Mouse (Mus musculus) liver, embryonic 16.5 days (tissue): ENCODE results near the gene Arhgef16. TPM values are rescaled to one million over a fixed set of nuclear protein-coding genes. Genes with fewer than 3 reads are reported as not detected.
A peak's percentile ranks its signal among the peaks of the same experiment; 100 is the strongest.

Source experiments
- ATAC-seq: fragments of 200-750 bp; cut with Nextera tagmentation; 2 replicates; pipeline ENCODE4 v1.8.0; 2017; ENCODE audit warnings: low read depth, mild to moderate bottlenecking, moderate number of reproducible peaks, moderate library complexity
- H3K27ac ChIP-seq: fragments of 300-500 bp; sonication (generic); 2 replicates; pipeline ENCODE4 v1.5.1; 2014; ENCODE audit warnings: mild to moderate bottlenecking, low read length
- H3K27me3 ChIP-seq: fragments of 300-500 bp; sonication (generic); 2 replicates; pipeline ENCODE4 v1.6.1; 2014; ENCODE audit warnings: low read depth, low read length, mixed read lengths; ENCODE audit not compliant: control insufficient read depth, insufficient read depth
- H3K36me3 ChIP-seq: fragments of 300-500 bp; sonication (generic); 2 replicates; pipeline ENCODE4 v1.6.1; 2014; ENCODE audit warnings: mild to moderate bottlenecking; ENCODE audit not compliant: control insufficient read depth, insufficient read depth
- H3K4me1 ChIP-seq: fragments of 300-500 bp; sonication (generic); 2 replicates; pipeline ENCODE4 v1.6.1; 2014; ENCODE audit warnings: low read depth, low read length, mixed read lengths; ENCODE audit not compliant: control insufficient read depth
- H3K4me2 ChIP-seq: fragments of 300-500 bp; sonication (generic); 2 replicates; pipeline ENCODE4 v1.6.1; 2014; ENCODE audit warnings: low read depth, low read length, mixed read lengths
- H3K4me3 ChIP-seq: fragments of 300-500 bp; sonication (generic); 2 replicates; pipeline ENCODE4 v1.5.1; 2014; ENCODE audit warnings: low read depth, mild to moderate bottlenecking, low read length
- H3K9ac ChIP-seq: fragments of 300-500 bp; sonication (generic); 2 replicates; pipeline ENCODE4 v1.6.1; 2014; ENCODE audit warnings: low read depth, low read length
- H3K9me3 ChIP-seq: fragments of 300-500 bp; sonication (generic); replicated peaks from 2 replicates; pipeline ENCODE4 v1.6.1; 2016; ENCODE audit warnings: low read length; ENCODE audit not compliant: control insufficient read depth
- WGBS: fragments of 180-500 bp; shearing (Covaris S2); extraction: QIAGEN DNeasy Blood & Tissue Kit; methylation state at CpG from one replicate; pipeline ENCODE4 v1.1.7; 2014; ENCODE audit not compliant: insufficient replicate concordance; 5-methylcytosine and 5-hydroxymethylcytosine counted together
- polyA plus RNA-seq: library from polyadenylated mRNA; unstranded; fragments of >200 nt; fragmentation: Nextera tagmentation; extraction: Ambion mirVana; gene quantifications from 2 replicates; pipeline ENCODE4 v1.2.1, GENCODE M21; 2015

Gene Arhgef16
- polyA plus RNA-seq: 5.0 and 5.4 TPM in 2 replicates

DNA sequence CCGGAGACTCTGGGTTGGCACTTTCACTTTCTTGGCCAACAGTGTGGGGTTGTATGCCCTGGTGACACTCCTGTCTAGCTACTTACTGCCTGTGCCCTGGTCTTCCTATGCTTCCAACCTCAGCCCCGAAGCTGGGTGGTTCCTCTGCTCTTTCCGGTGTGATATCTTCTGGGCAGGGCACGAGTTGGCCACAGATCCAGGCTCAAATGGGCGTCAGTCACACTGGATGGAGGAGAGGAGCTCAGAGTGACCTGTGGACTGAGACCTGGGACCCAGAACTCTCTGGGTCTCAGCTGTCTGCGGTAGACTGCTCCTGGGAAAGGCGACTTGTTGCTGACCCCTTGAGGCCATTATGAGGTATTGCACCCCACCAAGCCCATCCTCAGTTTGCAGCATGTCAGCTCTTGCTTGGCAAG is at the start of gene Arhgef16:
TSS of gene Arhgef16 (minus strand) at position 211 of the 416 bp plus-strand sequence.
- peak; percentile 50 for ATAC-seq
- Histone ChIP-seq H3K36me3 (no peaks in the 10 kb centered on the region), H3K9me3 (no peaks in the 10 kb centered on the region), H3K27me3 (peaks cover 24% of the 10 kb centered on the region), H3K9ac (no peak within 1 kb of the TSS), H3K4me2 (no peak within 1 kb of the TSS), H3K27ac (no peak within 1 kb of the TSS), H3K4me3 (no peak within 1 kb of the TSS), H3K4me1 (no peaks in the 10 kb centered on the region; the same call in 1 of the 2 replicates)
- 13% methylated on average over 7 of the region's 7 CpGs for WGBS

DNA sequence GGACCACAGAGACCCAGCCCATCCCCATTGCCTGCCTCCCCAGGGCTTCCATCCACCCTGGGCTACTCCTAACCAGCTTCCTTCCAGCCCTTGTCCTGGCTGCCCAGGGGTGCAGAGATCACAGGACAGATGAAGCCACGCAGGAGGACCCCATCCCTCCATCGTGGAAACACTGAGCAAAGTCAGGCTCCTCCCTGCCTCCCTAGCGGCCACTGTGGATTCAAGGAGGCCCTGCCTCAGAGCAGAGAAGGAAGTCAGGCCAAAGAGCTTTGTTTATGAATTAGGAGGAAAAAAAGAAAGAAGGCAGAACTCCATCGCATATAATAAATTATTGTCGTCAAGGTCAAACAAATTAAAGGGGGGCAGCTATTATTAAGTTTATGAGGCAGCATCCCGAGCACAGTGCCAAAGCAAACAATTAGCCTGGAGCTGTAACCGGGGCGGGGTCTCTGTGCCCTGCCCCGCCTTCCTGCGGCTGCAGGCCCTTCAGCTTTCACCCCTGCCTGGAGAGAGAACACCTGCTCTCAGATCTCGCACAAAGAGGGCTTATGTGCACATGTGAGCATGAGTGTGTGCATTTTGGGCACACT is 46.8 kb upstream of the Arhgef16 start:
- no peak for ATAC-seq
- Histone ChIP-seq H3K4me1 (no peaks in the 10 kb centered on the region), H3K4me2 (no peak overlapping the region), H3K9ac (no peak overlapping the region), H3K36me3 (no peaks in the 10 kb centered on the region), H3K27me3 (no peaks in the 10 kb centered on the region), H3K4me3 (no peak overlapping the region), H3K9me3 (no peaks in the 10 kb centered on the region), H3K27ac (no peak overlapping the region)
- WGBS: 49% methylated on average over 11 of the region's 11 CpGs

GRCm38 (mm10) chr4:154346731-154347522 is 45.5 kb upstream of the Arhgef16 start:
- no peak for ATAC-seq
- WGBS: 58% methylated on average over 19 of the region's 19 CpGs
- Histone ChIP-seq H3K4me2 (no peak overlapping the region), H3K4me1 (no peaks in the 10 kb centered on the region), H3K4me3 (no peak overlapping the region), H3K27me3 (no peaks in the 10 kb centered on the region), H3K27ac (no peak overlapping the region), H3K9me3 (no peaks in the 10 kb centered on the region), H3K9ac (no peak overlapping the region), H3K36me3 (no peaks in the 10 kb centered on the region)

- no peaks in the 10 kb centered on the region for H3K9me3 ChIP-seq
- no peak for ATAC-seq
These were observed 35.2 kb upstream of the Arhgef16 start for GRCm38 (mm10) chr4:154336650-154337049.

GRCm38 (mm10) chr4:154335761-154336160 is 34.3 kb upstream of the Arhgef16 start, which contains the start of gene B230104I21Rik:
Gene B230104I21Rik (plus strand): TSS chr4:154336127.
- Histone ChIP-seq H3K9me3 (no peaks in the 10 kb centered on the region), H3K4me3 (peak within 1 kb of the TSS; percentile 28; the same call in 1 of the 2 replicates), H3K4me1 (no peaks in the 10 kb centered on the region), H3K27me3 (no peaks in the 10 kb centered on the region), H3K27ac (no peak within 1 kb of the TSS), H3K36me3 (no peaks in the 10 kb centered on the region), H3K4me2 (peak within 1 kb of the TSS; percentile 41), H3K9ac (0 out of 2 replicates have a peak within 1 kb of the TSS, but pooled peaks have one; percentile 19)
- WGBS: 75% methylated on average over 12 of the region's 12 CpGs
- no peak for ATAC-seq

More at GRCm38 (mm10) chr4:154336650-154337049, 35.2 kb upstream of the Arhgef16 start:
- no peak overlapping the region for H3K4me2 ChIP-seq
- H3K4me1 ChIP-seq: no peaks in the 10 kb centered on the region
- no peak overlapping the region for H3K27ac ChIP-seq
- H3K4me3 ChIP-seq: no peak overlapping the region
- 49% methylated on average over 10 of the region's 10 CpGs for WGBS
- no peaks in the 10 kb centered on the region for H3K36me3 ChIP-seq
- H3K27me3 ChIP-seq: no peaks in the 10 kb centered on the region
- no peak overlapping the region for H3K9ac ChIP-seq

DNA sequence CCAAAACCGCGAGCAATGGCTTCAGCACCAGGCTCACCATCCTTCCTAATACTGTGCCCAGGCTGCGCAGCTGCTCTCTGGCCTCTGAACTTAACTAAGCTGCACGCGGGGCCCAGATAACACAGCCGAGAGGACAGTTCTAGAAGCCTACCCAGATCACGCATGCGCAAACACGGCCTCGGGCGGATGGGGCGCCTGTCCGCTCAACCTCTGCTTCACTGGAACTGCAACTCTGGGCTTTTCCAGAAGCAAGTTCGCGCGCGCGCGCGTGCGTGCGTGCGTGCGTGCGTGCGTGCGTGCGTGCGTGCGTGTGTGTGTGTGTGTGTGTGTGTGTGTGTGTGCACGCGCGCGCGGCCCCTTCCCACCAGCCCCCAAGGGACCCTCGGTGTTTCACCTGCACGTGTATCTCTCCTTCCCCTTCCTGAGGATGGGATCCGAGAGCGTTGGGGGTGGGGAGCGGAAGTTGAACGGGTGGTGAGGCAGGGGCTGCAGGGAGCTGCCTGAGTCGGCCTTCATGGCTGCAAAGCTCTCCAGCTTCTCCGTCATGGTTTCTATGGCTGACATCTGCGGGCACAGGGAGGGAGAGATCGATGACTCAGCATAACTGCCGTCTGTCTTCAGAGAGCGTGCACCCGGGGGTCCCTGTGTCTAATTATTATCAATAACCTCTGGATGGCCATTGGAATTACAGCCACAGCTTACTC is 33.4 kb upstream of the Arhgef16 start:
- Histone ChIP-seq H3K36me3 (no peaks in the 10 kb centered on the region), H3K9ac (0 out of 2 replicates have a peak overlapping the region, but pooled peaks have one; percentile 19), H3K4me2 (peak overlapping the region; percentile 41), H3K27ac (no peak overlapping the region), H3K4me3 (peak overlapping the region; percentile 28), H3K27me3 (no peaks in the 10 kb centered on the region), H3K9me3 (no peaks in the 10 kb centered on the region), H3K4me1 (no peaks in the 10 kb centered on the region)
- WGBS: 46% methylated on average over 48 of the region's 48 CpGs
- peak; percentile 57 for ATAC-seq

- Histone ChIP-seq H3K9ac (no peak overlapping the region), H3K4me3 (no peak overlapping the region), H3K4me1 (no peaks in the 10 kb centered on the region; the same call in 1 of the 2 replicates), H3K36me3 (no peaks in the 10 kb centered on the region), H3K27me3 (no peaks in the 10 kb centered on the region), H3K9me3 (no peaks in the 10 kb centered on the region), H3K27ac (no peak overlapping the region), H3K4me2 (no peak overlapping the region)
- 64% methylated on average over 8 of the region's 8 CpGs for WGBS
- no peak for ATAC-seq
These were observed 31.8 kb upstream of the Arhgef16 start for GRCm38 (mm10) chr4:154333300-154333699.

- Histone ChIP-seq H3K27me3 (no peaks in the 10 kb centered on the region), H3K4me1 (no peaks in the 10 kb centered on the region; the same call in 1 of the 2 replicates), H3K4me3 (no peak overlapping the region), H3K4me2 (no peak overlapping the region), H3K27ac (no peak overlapping the region), H3K36me3 (no peaks in the 10 kb centered on the region), H3K9me3 (no peaks in the 10 kb centered on the region), H3K9ac (no peak overlapping the region)
- WGBS: 66% methylated on average over 12 of the region's 12 CpGs
- no peak for ATAC-seq
These were observed 29.8 kb upstream of the Arhgef16 start for GRCm38 (mm10) chr4:154331271-154331670.
